Comparison of ENCODE assay signal across 25 mouse cellular contexts in genomic region chr11:20813901-20814523, GRCm38 (mm10). TPM values are rescaled to one million over a fixed set of nuclear protein-coding genes. Genes with fewer than 3 reads are reported as not detected.
DNase-seq lines count a peak whose midpoint lies in the region; ATAC-seq and TF ChIP-seq lines count a peak whose summit lies in the region.
"Had no signal": no experiment of that assay in that cellular context is flagged by ENCODE, and none has a peak within 500 bp of the region (broad histone marks: within the 10 kb centered on the region; RNA-seq: fewer than 3 reads in every experiment).

No protein-coding gene starts in this region.

- WGBS in heart, embryonic 12.5 days: 78% methylated on average over 6 of the region's 6 CpGs
- WGBS in intestine, embryonic 15.5 days: 78% methylated on average over 6 of the region's 6 CpGs
- 54% methylated on average over 6 of the region's 6 CpGs for WGBS in large intestine, adult 2 months
- WGBS in cerebellum, adult 2 months: 84% methylated on average over 6 of the region's 6 CpGs

- no peak overlapping the region for H3K4me2 ChIP-seq in heart, embryonic 12.5 days
- H3K4me2 ChIP-seq in intestine, embryonic 15.5 days (replicated peaks): no peak overlapping the region
- H3K4me2 ChIP-seq: embryonic facial prominence, embryonic 12.5 days; embryonic facial prominence, embryonic 15.5 days; forebrain, embryonic 12.5 days; forebrain, embryonic 15.5 days; hindbrain, embryonic 12.5 days; hindbrain, embryonic 15.5 days had no signal

- TF ChIP-seq POLR2A in cerebellum, adult 2 months (IDR thresholded peaks at IDR 0.05; ENCODE audit: borderline replicate concordance, insufficient read depth, low read length): no peak

- H3K9ac ChIP-seq in heart, embryonic 12.5 days: no peak overlapping the region
- H3K9ac ChIP-seq in intestine, embryonic 15.5 days: no peak overlapping the region
- H3K9ac ChIP-seq: embryonic facial prominence, embryonic 12.5 days; embryonic facial prominence, embryonic 15.5 days; forebrain, embryonic 12.5 days; forebrain, embryonic 15.5 days; hindbrain, embryonic 12.5 days; hindbrain, embryonic 15.5 days had no signal

- H3K4me3 ChIP-seq in heart, embryonic 12.5 days: no peak overlapping the region
- no peak overlapping the region for H3K4me3 ChIP-seq in intestine, embryonic 15.5 days (replicated peaks)
- H3K4me3 ChIP-seq in cerebellum, adult 2 months (replicated peaks; ENCODE audit: insufficient read depth, low read depth, low read length): no peak overlapping the region
- H3K4me3 ChIP-seq: embryonic facial prominence, embryonic 12.5 days; embryonic facial prominence, embryonic 15.5 days; forebrain, embryonic 12.5 days; forebrain, embryonic 15.5 days; gastrocnemius, adult 2 months; hindbrain, embryonic 12.5 days; hindbrain, embryonic 15.5 days had no signal

- H3K9me3 ChIP-seq in heart, embryonic 12.5 days (replicated peaks): no peaks in the 10 kb centered on the region
- H3K9me3 ChIP-seq in intestine, embryonic 15.5 days: no peaks in the 10 kb centered on the region
- H3K9me3 ChIP-seq: embryonic facial prominence, embryonic 12.5 days; embryonic facial prominence, embryonic 15.5 days; forebrain, embryonic 12.5 days; forebrain, embryonic 15.5 days; G1E; hindbrain, embryonic 12.5 days; hindbrain, embryonic 15.5 days had no signal

- no peaks in the 10 kb centered on the region for H3K4me1 ChIP-seq in heart, embryonic 12.5 days (replicated peaks)
- no peaks in the 10 kb centered on the region for H3K4me1 ChIP-seq in intestine, embryonic 15.5 days (replicated peaks)
- H3K4me1 ChIP-seq in cerebellum, adult 2 months (ENCODE audit: control insufficient read depth, insufficient read depth, low read length): no peaks in the 10 kb centered on the region
- H3K4me1 ChIP-seq: embryonic facial prominence, embryonic 12.5 days; embryonic facial prominence, embryonic 15.5 days; forebrain, embryonic 12.5 days; forebrain, embryonic 15.5 days; hindbrain, embryonic 12.5 days; hindbrain, embryonic 15.5 days had no signal

- ATAC-seq in heart, embryonic 12.5 days (ENCODE audit: insufficient number of reproducible peaks, low FRiP score): no peak
- peak; percentile 84 for ATAC-seq in intestine, embryonic 15.5 days
- ATAC-seq: forebrain, embryonic 15.5 days; Patski had no signal

- H3K27ac ChIP-seq in heart, embryonic 12.5 days (ENCODE audit: poor library complexity, severe bottlenecking): no peak overlapping the region
- H3K27ac ChIP-seq in intestine, embryonic 15.5 days: no peak overlapping the region
- H3K27ac ChIP-seq in cerebellum, adult 2 months (ENCODE audit: insufficient read depth, low read length): no peak overlapping the region
- H3K27ac ChIP-seq: embryonic facial prominence, embryonic 12.5 days; embryonic facial prominence, embryonic 15.5 days; forebrain, embryonic 12.5 days; forebrain, embryonic 15.5 days; gastrocnemius, adult 2 months; hindbrain, embryonic 12.5 days; hindbrain, embryonic 15.5 days had no signal

- H3K27me3 ChIP-seq in heart, embryonic 12.5 days (replicated peaks): no peaks in the 10 kb centered on the region
- H3K27me3 ChIP-seq in intestine, embryonic 15.5 days (replicated peaks): no peaks in the 10 kb centered on the region
- no peaks in the 10 kb centered on the region for H3K27me3 ChIP-seq in cerebellum, adult 2 months (ENCODE audit: control insufficient read depth, insufficient read depth, low read length)
- H3K27me3 ChIP-seq: CH12.LX; embryonic facial prominence, embryonic 12.5 days; embryonic facial prominence, embryonic 15.5 days; forebrain, embryonic 15.5 days; hindbrain, embryonic 12.5 days; hindbrain, embryonic 15.5 days had no signal

- peak; percentile 55 for DNase-seq in heart, adult 11 months
- peak; percentile 76 for DNase-seq in large intestine, adult 2 months (ENCODE audit: low read depth, low spot score)
- no peak for DNase-seq in thymus, adult 18-20 months
- DNase-seq in cerebellum, adult 2 months: no peak
- DNase-seq: adrenal gland, postnatal 10 days; adrenal gland, postnatal 36 days; B cell, adult 2 months; cerebellum, adult 18-20 months; cerebellum, adult 9-11 months; cerebellum, postnatal 25 days; gastrocnemius, adult 2 months; gastrocnemius, postnatal 14 days; kidney, adult 11 months; kidney, adult 8-10 months had no signal

- no peaks in the 10 kb centered on the region for H3K36me3 ChIP-seq in heart, embryonic 12.5 days
- H3K36me3 ChIP-seq in intestine, embryonic 15.5 days: no peaks in the 10 kb centered on the region
- H3K36me3 ChIP-seq: embryonic facial prominence, embryonic 12.5 days; embryonic facial prominence, embryonic 15.5 days; forebrain, embryonic 12.5 days; forebrain, embryonic 15.5 days; G1E; hindbrain, embryonic 12.5 days; hindbrain, embryonic 15.5 days had no signal

- no peak for TF ChIP-seq CTCF in cerebellum, adult 2 months (IDR thresholded peaks at IDR 0.05; ENCODE audit: borderline replicate concordance, insufficient read depth, low read depth, low read length)

RNA-seq across cellular contexts. Expression of gene Lgalsl, which starts 16.8 kb away (rescaled TPM):
- 55.1 and 55.3 TPM in 2 replicates for polyA plus RNA-seq in heart, embryonic 12.5 days (2016; fragmentation: Nextera tagmentation; extraction: Ambion mirVana)
- 35.5 and 39.7 TPM in 2 replicates for polyA plus RNA-seq in intestine, embryonic 15.5 days (2015; fragmentation: Nextera tagmentation; extraction: Ambion mirVana)
- 7.6 and 11.8 TPM in 2 replicates for polyA plus RNA-seq in large intestine, adult 2 months (2012; rRNA removed)
- polyA plus RNA-seq in cerebellum, adult 2 months (2012; rRNA removed): 51.3 and 60.5 TPM in 2 replicates
- polyA plus RNA-seq: G1E had no signal

Comparison
In these comparisons a context has a peak if more than half of its experiments do, and no peak if none do; other contexts are left out.
1. DNase-seq: peak in heart, adult 11 months (single experiment) and large intestine, adult 2 months (single experiment); none in thymus, adult 18-20 months (0 of 2) and cerebellum, adult 2 months (0 of 2).